Mouse (Mus musculus) CH12.LX (cell line): ENCODE measurements around the gene Acot12. TPM values are rescaled to one million over a fixed set of nuclear protein-coding genes. Genes with fewer than 3 reads are reported as not detected.

ENCODE experiments used
- DNase-seq: peaks from one replicate; pipeline ENCODE4 v3.0.0-alpha.2; 2013; ENCODE audit errors: extremely low read depth
- H3K27ac ChIP-seq: 2 replicates; pipeline ENCODE4 v1.5.1; 2012; ENCODE audit warnings: low read depth, mild to moderate bottlenecking, control low read depth, moderate library complexity; ENCODE audit not compliant: insufficient read depth
- H3K27me3 ChIP-seq: replicated peaks from 2 replicates; pipeline ENCODE3; 2012; ENCODE audit warnings: inconsistent platforms
- H3K36me3 ChIP-seq, 2 experiments: replicated peaks in 1 of 2; 2 replicates each; pipeline versions ENCODE3 to v1.6.1; 2012; ENCODE audit warnings: inconsistent platforms in 1 of 2, low read length in 1 of 2, mild to moderate bottlenecking in 1 of 2, mixed read lengths in 1 of 2, moderate library complexity in 1 of 2; ENCODE audit not compliant: control insufficient read depth in 1 of 2, insufficient read depth in 1 of 2
- H3K4me1 ChIP-seq, 2 experiments: 2 replicates each; pipeline ENCODE4 v1.6.1; 2012; ENCODE audit warnings: inconsistent platforms in 1 of 2, moderate library complexity in 1 of 2; ENCODE audit not compliant: insufficient read depth in 2 of 2, control insufficient read depth in 1 of 2
- H3K4me2 ChIP-seq: 2 replicates; pipeline ENCODE4 v1.6.1; 2012; ENCODE audit warnings: low read depth, mild to moderate bottlenecking, control low read depth; ENCODE audit not compliant: poor library complexity, insufficient read depth, severe bottlenecking
- H3K4me3 ChIP-seq, 3 experiments: fragments of 150-350 bp in 1 of 3; sonication (generic) in 1 of 3; replicated peaks in 1 of 3; 2 replicates each; pipeline versions ENCODE3 to v1.5.1; 2011 to 2012; ENCODE audit warnings: low read depth in 2 of 3, low read length in 2 of 3, mild to moderate bottlenecking in 2 of 3, moderate library complexity in 2 of 3, control low read depth in 1 of 3, improper control_type of control experiment in 1 of 3, inconsistent platforms in 1 of 3, mixed read lengths in 1 of 3; ENCODE audit not compliant: poor library complexity in 1 of 3
- H3K79me2 ChIP-seq: replicated peaks from 2 replicates; pipeline ENCODE4 v1.6.1; 2012; ENCODE audit warnings: mild to moderate bottlenecking, moderate library complexity; ENCODE audit not compliant: control insufficient read depth, poor library complexity, insufficient read depth, severe bottlenecking; ENCODE audit errors: extremely low read depth
- H3K9ac ChIP-seq: 2 replicates; pipeline ENCODE4 v1.6.1; 2012; ENCODE audit warnings: low read depth, mild to moderate bottlenecking, control low read depth, moderate library complexity; ENCODE audit not compliant: insufficient read depth
- H3K9me3 ChIP-seq: replicated peaks from 2 replicates; pipeline ENCODE3; 2012; ENCODE audit warnings: low read length, inconsistent platforms, mixed read lengths
- BHLHE40 ChIP-seq: IDR thresholded peaks from 2 replicates; pipeline ENCODE4 v1.6.1; 2011; ENCODE audit warnings: mild to moderate bottlenecking, low read depth, low read length, improper control_type of control experiment
- CHD1 ChIP-seq: IDR thresholded peaks from 2 replicates; pipeline ENCODE4 v1.6.1; 2012; ENCODE audit warnings: low read depth, low read length, improper control_type of control experiment, inconsistent platforms
- CHD2 ChIP-seq: IDR thresholded peaks from 2 replicates; pipeline ENCODE4 v1.6.1; 2011; ENCODE audit warnings: low read length, improper control_type of control experiment
- CTCF ChIP-seq, 2 experiments: IDR thresholded peaks in 1 of 2; conservative IDR thresholded peaks in 1 of 2; 2 replicates each; pipeline ENCODE4 v1.5.1; 2011 to 2012; ENCODE audit warnings: low read depth in 2 of 2, low read length in 2 of 2, improper control_type of control experiment in 1 of 2, inconsistent platforms in 1 of 2, mild to moderate bottlenecking in 1 of 2, moderate library complexity in 1 of 2
- E2F4 ChIP-seq: IDR thresholded peaks from 2 replicates; pipeline ENCODE4 v1.6.1; 2011; ENCODE audit warnings: low read depth, low read length, improper control_type of control experiment; ENCODE audit not compliant: insufficient replicate concordance
- EP300 ChIP-seq: IDR thresholded peaks from 2 replicates; pipeline ENCODE4 v1.6.1; 2011; ENCODE audit warnings: low read length, improper control_type of control experiment
- ETS1 ChIP-seq: conservative IDR thresholded peaks from 2 replicates; pipeline ENCODE4 v1.6.1; 2012; ENCODE audit warnings: low read depth, mild to moderate bottlenecking, inconsistent platforms, low read length, improper control_type of control experiment, moderate library complexity
- GABPA ChIP-seq: IDR thresholded peaks from 2 replicates; pipeline ENCODE4 v1.6.1; 2012; ENCODE audit warnings: low read depth, low read length, improper control_type of control experiment, inconsistent platforms; ENCODE audit not compliant: insufficient replicate concordance
- HCFC1 ChIP-seq: IDR thresholded peaks from 2 replicates; pipeline ENCODE4 v1.6.1; 2012; ENCODE audit warnings: low read depth, mild to moderate bottlenecking, inconsistent platforms, low read length, improper control_type of control experiment
- IRF4 ChIP-seq: IDR thresholded peaks from 2 replicates; pipeline ENCODE4 v1.6.1; 2014; ENCODE audit warnings: low read depth, mild to moderate bottlenecking, inconsistent platforms, low read length, improper control_type of control experiment
- JUND ChIP-seq: conservative IDR thresholded peaks from 2 replicates; pipeline ENCODE4 v1.6.1; 2011; ENCODE audit warnings: low read depth, low read length, improper control_type of control experiment
- KAT2A ChIP-seq: IDR thresholded peaks from 2 replicates; pipeline ENCODE4 v1.6.1; 2012; ENCODE audit warnings: low read length, improper control_type of control experiment, inconsistent platforms; ENCODE audit not compliant: insufficient replicate concordance
- MXI1 ChIP-seq: IDR thresholded peaks from 2 replicates; pipeline ENCODE4 v1.6.1; 2011; ENCODE audit warnings: mild to moderate bottlenecking, low read depth, low read length, improper control_type of control experiment
- MYC ChIP-seq: IDR thresholded peaks from 2 replicates; pipeline ENCODE4 v1.6.1; 2011; ENCODE audit warnings: low read depth, mild to moderate bottlenecking, improper control_type of control experiment, low read length
- NELFE ChIP-seq: IDR thresholded peaks from 2 replicates; pipeline ENCODE4 v1.6.1; 2011; ENCODE audit warnings: low read depth, low read length, improper control_type of control experiment
- PAX5 ChIP-seq: IDR thresholded peaks from 2 replicates; pipeline ENCODE4 v1.6.1; 2012; ENCODE audit warnings: low read length, inconsistent platforms, mixed read lengths
- POLR2AphosphoS2 ChIP-seq: IDR thresholded peaks from 2 replicates; pipeline ENCODE4 v1.6.1; 2011; ENCODE audit warnings: low read depth, low read length, improper control_type of control experiment
- RCOR1 ChIP-seq: conservative IDR thresholded peaks from 2 replicates; pipeline ENCODE4 v1.6.1; 2012; ENCODE audit warnings: low read depth, mild to moderate bottlenecking, inconsistent platforms, low read length, improper control_type of control experiment
- SIN3A ChIP-seq: IDR thresholded peaks from 2 replicates; pipeline ENCODE4 v1.6.1; 2012; ENCODE audit warnings: low read length, improper control_type of control experiment, inconsistent platforms
- TBP ChIP-seq: conservative IDR thresholded peaks from 2 replicates; pipeline ENCODE4 v1.6.1; 2011; ENCODE audit warnings: low read depth, low read length, improper control_type of control experiment
- TCF12 ChIP-seq: IDR thresholded peaks from 2 replicates; pipeline ENCODE4 v1.6.1; 2014; ENCODE audit warnings: low read depth, mild to moderate bottlenecking, inconsistent platforms, low read length, improper control_type of control experiment
- UBTF ChIP-seq: IDR thresholded peaks from 2 replicates; pipeline ENCODE4 v1.6.1; 2012; ENCODE audit warnings: low read depth, mild to moderate bottlenecking, inconsistent platforms, low read length, improper control_type of control experiment, moderate library complexity
- USF1 ChIP-seq: IDR thresholded peaks from 2 replicates; pipeline ENCODE4 v1.6.1; 2014; ENCODE audit warnings: low read depth, mild to moderate bottlenecking, inconsistent platforms, low read length, improper control_type of control experiment
- USF2 ChIP-seq: conservative IDR thresholded peaks from 2 replicates; pipeline ENCODE4 v1.6.1; 2011; ENCODE audit warnings: low read depth, low read length, improper control_type of control experiment
- ZC3H11A ChIP-seq: IDR thresholded peaks from 2 replicates; pipeline ENCODE4 v1.6.1; 2012; ENCODE audit warnings: low read depth, mild to moderate bottlenecking, inconsistent platforms, low read length, improper control_type of control experiment
- ZKSCAN1 ChIP-seq: IDR thresholded peaks from 2 replicates; pipeline ENCODE4 v1.6.1; 2012; ENCODE audit warnings: low read depth, inconsistent platforms, low read length, improper control_type of control experiment, borderline replicate concordance
- ZMIZ1 ChIP-seq: IDR thresholded peaks from 2 replicates; pipeline ENCODE4 v1.6.1; 2012; ENCODE audit warnings: low read depth, mild to moderate bottlenecking, inconsistent platforms, low read length, improper control_type of control experiment
- dilution Hi-C: fragments of 300-500 bp; cut with MboI; formaldehyde crosslinking; loops from 2 replicates; pipeline ENCODE4 v1.14.3; 2020; ENCODE audit warnings: low sequenced_read_pairs; ENCODE audit not compliant: extremely low pct_unique_long_range_greater_than_20kb, extremely low pct_ligation_motif_present
- in situ Hi-C: fragments of 300-500 bp; cut with MboI; formaldehyde crosslinking; loops from 3 replicates; pipeline ENCODE4 v1.14.3; 2019; ENCODE audit warnings: low sequenced_read_pairs, low pct_ligation_motif_present, low pct_unique_long_range_greater_than_20kb, mixed read lengths
- polyA plus RNA-seq: library from polyadenylated mRNA; unstranded; fragments of >175 nt; gene quantifications from 2 replicates; pipeline ENCODE4 v1.2.1, GENCODE M21; 2012; ENCODE audit warnings: low read depth; ENCODE audit not compliant: insufficient read length
- total RNA-seq, 2 experiments: library from RNA; depleted of rRNA; stranded (reverse); fragments of 300-350 nt in 1 of 2; fragments of >200 nt in 1 of 2; gene quantifications; 2 replicates each; pipeline ENCODE4 v1.2.3; 2012 to 2014

Acot12 gene
- total and polyA plus RNA-seq, 3 experiments, result 0.55 to 1.6 (median 0.96) TPM

- DNase-seq, result no peak
- in situ Hi-C loops, result no loop called here
- no peak overlapping the region for H3K9ac ChIP-seq
- H3K4me2 ChIP-seq, result no peak overlapping the region
- peaks cover 3% of the 10 kb centered on the region; the same call in 1 of the 2 replicates for H3K79me2 ChIP-seq
- no peaks in the 10 kb centered on the region for H3K27me3 ChIP-seq
- H3K4me3 ChIP-seq, result no peak overlapping the region
- no peak for TF ChIP-seq NELFE
- TF ChIP-seq MXI1, result no peak
- TF ChIP-seq ZKSCAN1, result no peak
- TF ChIP-seq KAT2A, result no peak
- no peak for TF ChIP-seq TBP
- TF ChIP-seq ZC3H11A, result no peak
- no peak for TF ChIP-seq JUND
- TF ChIP-seq IRF4, result no peak
- no peak for TF ChIP-seq CHD2
- TF ChIP-seq USF2, result no peak
- no peak for TF ChIP-seq USF1
- no peak for TF ChIP-seq PAX5
- TF ChIP-seq MYC, result no peak
- dilution Hi-C loops, result no loop called here
- peaks cover 0 to 7% of the 10 kb centered on the region in 2 experiments; a peak in 1 of 4 replicates for H3K4me1 ChIP-seq
- no peaks in the 10 kb centered on the region for H3K9me3 ChIP-seq
- H3K36me3 ChIP-seq, result peaks cover 49 to 70% of the 10 kb centered on the region in 2 experiments
- H3K27ac ChIP-seq, result no peak overlapping the region
These were observed 54.3 kb downstream of the Acot12 start for GRCm38 (mm10) chr13:91795593-91795992.

DNA sequence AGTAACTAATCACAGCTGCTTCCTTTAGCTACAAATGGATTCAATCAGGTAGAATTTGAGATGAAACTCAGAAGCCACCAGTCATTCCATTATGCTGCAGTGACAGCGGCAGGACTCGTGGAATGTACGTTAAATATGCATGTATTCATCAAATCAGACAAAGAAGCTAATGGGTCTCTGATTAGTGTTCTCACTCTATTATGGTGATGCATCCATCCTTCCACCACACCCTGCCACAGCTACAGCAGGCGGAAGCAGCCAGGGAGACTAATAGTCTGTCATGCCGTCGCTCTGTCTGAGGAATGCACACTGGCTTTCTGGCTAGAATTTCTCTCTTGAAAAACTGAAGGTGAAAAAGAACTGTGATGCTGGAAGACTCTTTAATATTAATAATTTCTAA, 54.7 kb downstream of the Acot12 start:
- Histone ChIP-seq H3K79me2 (peaks cover 3% of the 10 kb centered on the region; the same call in 1 of the 2 replicates), H3K9me3 (no peaks in the 10 kb centered on the region), H3K36me3 (peaks cover 51 to 75% of the 10 kb centered on the region in 2 experiments), H3K4me2 (no peak overlapping the region), H3K4me1 (peaks cover 0 to 7% of the 10 kb centered on the region in 2 experiments; a peak in 1 of 4 replicates), H3K4me3 (no peak overlapping the region), H3K27ac (no peak overlapping the region), H3K27me3 (no peaks in the 10 kb centered on the region)
- in situ Hi-C loops, result no loop called here
- dilution Hi-C loops, result no loop called here
- no peak for DNase-seq
- TF ChIP-seq BHLHE40, result no peak
- TF ChIP-seq EP300, result no peak
- TF ChIP-seq MXI1, result no peak
- no peak for TF ChIP-seq SIN3A
- TF ChIP-seq UBTF, result no peak
- TF ChIP-seq ZKSCAN1, result no peak
- no peak for TF ChIP-seq CHD2
- TF ChIP-seq CHD1, result no peak
- TF ChIP-seq NELFE, result no peak
- TF ChIP-seq ZMIZ1, result no peak
- no peak for TF ChIP-seq CTCF (conservative IDR thresholded peaks at IDR 0.05 in 1 of 2, IDR thresholded peaks at IDR 0.05 in 1 of 2; ENCODE audit: low read depth in 2 of 2, low read length in 2 of 2)
- TF ChIP-seq POLR2AphosphoS2, result no peak
- TF ChIP-seq E2F4, result no peak
- no peak for TF ChIP-seq ETS1
- TF ChIP-seq HCFC1, result no peak
- TF ChIP-seq GABPA, result no peak
- TF ChIP-seq TCF12, result no peak
- TF ChIP-seq USF2, result no peak
- TF ChIP-seq RCOR1, result no peak
- no peak for TF ChIP-seq ZC3H11A
- TF ChIP-seq, all 38 proteins: peak for 0
- no peak overlapping the region for H3K9ac ChIP-seq
